Mouse (Mus musculus): ENCODE data around the gene Tcf3. TPM values are rescaled to one million over a fixed set of nuclear protein-coding genes. Genes with fewer than 3 reads are reported as not detected.

Tcf3 gene
- total RNA-seq, 1 experiment = 90.9 TPM

DNA sequence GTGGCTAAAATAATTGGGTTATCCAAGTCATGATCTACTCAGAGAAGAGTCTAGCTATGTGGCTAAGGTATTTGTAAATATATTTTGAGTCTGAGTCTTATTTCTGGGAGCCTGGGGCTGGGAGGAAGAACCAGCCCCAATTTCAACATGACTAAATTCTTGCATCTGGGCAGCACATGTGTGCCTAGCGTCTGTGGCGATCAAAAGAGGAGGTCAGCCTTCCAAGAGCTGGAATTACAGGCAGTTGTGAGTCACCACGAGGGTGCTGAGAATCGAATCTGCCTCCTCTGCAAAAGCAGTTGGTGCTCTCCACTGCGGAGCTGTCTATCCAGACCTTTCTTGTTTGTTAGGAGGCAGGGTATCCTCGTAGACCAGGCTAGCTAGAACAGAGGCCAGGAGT is 67.7 kb downstream of the Tcf3 start:
- TF ChIP-seq ZC3H11A (IDR thresholded peaks at IDR 0.05; ENCODE audit: borderline replicate concordance, low read depth, low read length) = no peak
- no peak for TF ChIP-seq MAFK (IDR thresholded peaks at IDR 0.05; ENCODE audit: insufficient read depth, low read depth, low read length)
- TF ChIP-seq CHD2 (IDR thresholded peaks at IDR 0.05; ENCODE audit: low read depth, low read length) = no peak
- TF ChIP-seq HCFC1 (IDR thresholded peaks at IDR 0.05; ENCODE audit: borderline replicate concordance, insufficient read depth, low read length) = no peak
- TF ChIP-seq ZNF384 (IDR thresholded peaks at IDR 0.05; ENCODE audit: low read depth, low read length) = no peak
- Histone ChIP-seq H3K27ac (ENCODE audit: insufficient read depth, low read depth, low read length, poor library complexity, severe bottlenecking) (no peak overlapping the region), H3K9me3 (ENCODE audit: control insufficient read depth, insufficient read depth, low read depth, low read length) (no peaks in the 10 kb centered on the region), H3K9ac (ENCODE audit: insufficient read depth, low read depth, low read length, poor library complexity, severe bottlenecking) (no peak overlapping the region), H3K4me1 (ENCODE audit: control insufficient read depth in 2 of 2, insufficient read depth in 2 of 2, low read length in 2 of 2, poor library complexity in 1 of 2) (peaks cover 0 to 2% of the 10 kb centered on the region in 2 experiments; a peak in 1 of 4 replicates), H3K36me3 (ENCODE audit: control insufficient read depth, insufficient read depth, low read length, poor library complexity, severe bottlenecking) (no peaks in the 10 kb centered on the region), H3K4me3 (ENCODE audit: insufficient read depth in 1 of 2, low read depth in 1 of 2, low read length in 2 of 2, poor library complexity in 1 of 2, severe bottlenecking in 1 of 2) (no peak overlapping the region)
- DNase-seq (ENCODE audit: low read depth, low spot score) = no peak
- in situ Hi-C loops (cut with MboI; ENCODE audit: low sequenced_read_pairs in 2 of 2, unreplicated experiment in 2 of 2) = no loop called here

DNA sequence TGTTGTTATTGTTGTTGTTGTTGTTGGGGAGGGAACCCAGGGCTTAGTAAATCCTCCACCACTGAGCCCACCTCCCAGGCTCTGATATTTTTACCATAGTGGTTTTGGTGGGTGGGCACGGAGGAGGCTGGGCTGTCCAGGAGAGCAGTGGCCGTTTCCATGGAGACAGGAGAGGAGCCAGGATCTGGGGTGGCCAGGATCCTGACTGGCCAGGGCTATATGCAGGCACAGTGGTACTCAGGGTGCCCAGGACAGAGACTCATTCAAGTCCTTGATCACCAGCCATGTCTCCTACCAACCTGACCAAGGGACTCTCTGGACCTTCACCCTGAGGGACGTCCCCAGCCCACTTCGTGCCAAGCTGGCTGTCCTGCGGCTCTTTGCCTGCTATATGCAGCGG is 69.7 kb downstream of the Tcf3 start:
- Histone ChIP-seq H3K4me3 (ENCODE audit: insufficient read depth in 1 of 2, low read depth in 1 of 2, low read length in 2 of 2, poor library complexity in 1 of 2, severe bottlenecking in 1 of 2) (no peak overlapping the region), H3K9ac (ENCODE audit: insufficient read depth, low read depth, low read length, poor library complexity, severe bottlenecking) (no peak overlapping the region), H3K4me1 (ENCODE audit: control insufficient read depth in 2 of 2, insufficient read depth in 2 of 2, low read length in 2 of 2, poor library complexity in 1 of 2) (no peaks in the 10 kb centered on the region), H3K27ac (ENCODE audit: insufficient read depth, low read depth, low read length, poor library complexity, severe bottlenecking) (no peak overlapping the region), H3K9me3 (ENCODE audit: control insufficient read depth, insufficient read depth, low read depth, low read length) (no peaks in the 10 kb centered on the region), H3K36me3 (ENCODE audit: control insufficient read depth, insufficient read depth, low read length, poor library complexity, severe bottlenecking) (no peaks in the 10 kb centered on the region)
- TF ChIP-seq HCFC1 (IDR thresholded peaks at IDR 0.05; ENCODE audit: borderline replicate concordance, insufficient read depth, low read length) (no peak), ZNF384 (IDR thresholded peaks at IDR 0.05; ENCODE audit: low read depth, low read length) (no peak), ZC3H11A (IDR thresholded peaks at IDR 0.05; ENCODE audit: borderline replicate concordance, low read depth, low read length) (no peak), CHD2 (IDR thresholded peaks at IDR 0.05; ENCODE audit: low read depth, low read length) (no peak), MAFK (IDR thresholded peaks at IDR 0.05; ENCODE audit: insufficient read depth, low read depth, low read length) (no peak)
- no peak for DNase-seq (ENCODE audit: low read depth, low spot score)
- in situ Hi-C loops (cut with MboI; ENCODE audit: low sequenced_read_pairs in 2 of 2, unreplicated experiment in 2 of 2) = no loop called here

Other genes with a start within 250 kb of the Tcf3 start
- 80.8 and 115 TPM in 2 replicates for gene Mum1, start 207.2 kb downstream of the Tcf3 start, total RNA-seq (2012; rRNA removed)
- 205 and 290 TPM in 2 replicates for gene Ndufs7, start 184.5 kb downstream of the Tcf3 start, total RNA-seq (2012; rRNA removed)
- gene Gamt, start 172.6 kb downstream of the Tcf3 start, total RNA-seq (2012; rRNA removed) = 2.9 and 3.0 TPM in 2 replicates
- gene Dazap1, start 172.2 kb downstream of the Tcf3 start, total RNA-seq (2012; rRNA removed) = 121 and 154 TPM in 2 replicates
- gene Rps15, start 141.2 kb downstream of the Tcf3 start, total RNA-seq (2012; rRNA removed) = 2,505 and 2,820 TPM in 2 replicates
- gene Apc2, start 137.7 kb downstream of the Tcf3 start, total RNA-seq (2012; rRNA removed) = 4.4 and 4.6 TPM in 2 replicates
- 29.6 and 33.4 TPM in 2 replicates for gene 2310011J03Rik, start 113.1 kb downstream of the Tcf3 start, total RNA-seq (2012; rRNA removed)
- 1.4 and 3.3 TPM in 2 replicates for gene Pcsk4, start 104.1 kb downstream of the Tcf3 start, total RNA-seq (2012; rRNA removed)
- gene Reep6, start 103.7 kb downstream of the Tcf3 start, total RNA-seq (2012; rRNA removed) = 13.3 and 21.8 TPM in 2 replicates
- gene Adamtsl5, start 85.2 kb downstream of the Tcf3 start, total RNA-seq (2012; rRNA removed) = 2.1 and 2.4 TPM in 2 replicates
- gene Plk5, start 77.2 kb downstream of the Tcf3 start, total RNA-seq (2012; rRNA removed) = 6.0 and 17.4 TPM in 2 replicates
- gene Mex3d, start 46.0 kb downstream of the Tcf3 start, total RNA-seq (2012; rRNA removed) = 27.1 and 28.9 TPM in 2 replicates
- 131 and 134 TPM in 2 replicates for gene Mbd3, start 34.1 kb downstream of the Tcf3 start, total RNA-seq (2012; rRNA removed)
- 995 and 1,362 TPM in 2 replicates for gene Uqcr11, start 26.8 kb downstream of the Tcf3 start, total RNA-seq (2012; rRNA removed)
- gene Onecut3, start 61.2 kb upstream of the Tcf3 start, total RNA-seq (2012; rRNA removed) = not detected in 2 replicates
- gene Atp8b3, start 105.5 kb upstream of the Tcf3 start, total RNA-seq (2012; rRNA removed) = 0.80 and 2.3 TPM in 2 replicates
- 27.4 and 33.4 TPM in 2 replicates for gene Rexo1, start 127.9 kb upstream of the Tcf3 start, total RNA-seq (2012; rRNA removed)
- gene Klf16, start 143.7 kb upstream of the Tcf3 start, total RNA-seq (2012; rRNA removed) = 20.8 and 23.5 TPM in 2 replicates
- 67.9 and 68.7 TPM in 2 replicates for gene Abhd17a, start 156.7 kb upstream of the Tcf3 start, total RNA-seq (2012; rRNA removed)
- 54.8 and 83.8 TPM in 2 replicates for gene Scamp4, start 169.2 kb upstream of the Tcf3 start, total RNA-seq (2012; rRNA removed)
- gene Adat3, start 169.2 kb upstream of the Tcf3 start, total RNA-seq (2012; rRNA removed) = 12.2 and 12.7 TPM in 2 replicates
- 8.4 and 9.7 TPM in 2 replicates for gene Gm49322, start 172.4 kb upstream of the Tcf3 start, total RNA-seq (2012; rRNA removed)
- gene Csnk1g2, start 189.2 kb upstream of the Tcf3 start, total RNA-seq (2012; rRNA removed) = 138 and 167 TPM in 2 replicates
- gene Btbd2, start 223.4 kb upstream of the Tcf3 start, total RNA-seq (2012; rRNA removed) = 45.7 and 64.7 TPM in 2 replicates
- 33.6 and 40.7 TPM in 2 replicates for gene Mknk2, start 244.5 kb upstream of the Tcf3 start, total RNA-seq (2012; rRNA removed)